Mouse (Mus musculus) stomach, postnatal 0 days (tissue): ENCODE results near the gene Gpalpp1. TPM values are rescaled to one million over a fixed set of nuclear protein-coding genes. Genes with fewer than 3 reads are reported as not detected.

Source experiments
- ATAC-seq: fragments of 200-750 bp; cut with Nextera tagmentation; 2 replicates; pipeline ENCODE4 v1.8.0; 2017; ENCODE audit not compliant: low FRiP score, low TSS enrichment
- DNase-seq: peaks from one replicate; pipeline ENCODE4 v3.0.0-alpha.2; 2016; ENCODE audit warnings: low spot score
- H3K27ac ChIP-seq: fragments of 300-500 bp; sonication (generic); replicated peaks from 2 replicates; pipeline ENCODE4 v1.5.1; 2014; ENCODE audit warnings: mild to moderate bottlenecking, control low read depth
- H3K27me3 ChIP-seq: fragments of 300-500 bp; sonication (generic); 2 replicates; pipeline ENCODE4 v1.6.1; 2014; ENCODE audit warnings: low read length; ENCODE audit not compliant: control insufficient read depth, insufficient read depth
- H3K36me3 ChIP-seq: fragments of 300-500 bp; sonication (generic); 2 replicates; pipeline ENCODE4 v1.6.1; 2014; ENCODE audit warnings: low read length, mixed read lengths; ENCODE audit not compliant: control insufficient read depth, insufficient read depth
- H3K4me1 ChIP-seq: fragments of 300-500 bp; sonication (generic); replicated peaks from 2 replicates; pipeline ENCODE4 v1.6.1; 2014; ENCODE audit warnings: antibody characterized with exemption; ENCODE audit not compliant: control insufficient read depth, insufficient read depth
- H3K4me2 ChIP-seq: fragments of 300-500 bp; sonication (generic); replicated peaks from 2 replicates; pipeline ENCODE4 v1.6.1; 2014; ENCODE audit warnings: low read depth, mild to moderate bottlenecking, control low read depth, moderate library complexity
- H3K4me3 ChIP-seq: fragments of 300-500 bp; sonication (generic); 2 replicates; pipeline ENCODE4 v1.5.1; 2014; ENCODE audit warnings: low read depth, low read length, control low read depth
- H3K9ac ChIP-seq: fragments of 300-500 bp; sonication (generic); 2 replicates; pipeline ENCODE4 v1.6.1; 2014; ENCODE audit warnings: mild to moderate bottlenecking, low read length, control low read depth, mixed read lengths
- H3K9me3 ChIP-seq: fragments of 300-500 bp; sonication (generic); 2 replicates; pipeline ENCODE4 v1.6.1; 2016; ENCODE audit warnings: low read length; ENCODE audit not compliant: control insufficient read depth
- CTCF ChIP-seq: IDR thresholded peaks from 2 replicates; pipeline ENCODE4 v1.5.1; 2016; ENCODE audit warnings: antibody characterized with exemption, low read depth, mild to moderate bottlenecking, moderate library complexity
- EP300 ChIP-seq: optimal IDR thresholded peaks from 2 replicates; pipeline ENCODE3; 2016; ENCODE audit warnings: antibody characterized with exemption
- WGBS: fragments of 180-500 bp; shearing (Covaris S2); extraction: QIAGEN DNeasy Blood & Tissue Kit; methylation state at CpG from one replicate; pipeline ENCODE4 v1.1.7; 2014; 5-methylcytosine and 5-hydroxymethylcytosine counted together
- polyA plus RNA-seq: library from polyadenylated mRNA; unstranded; fragments of >200 nt; fragmentation: Nextera tagmentation; extraction: Ambion mirVana; gene quantifications from 2 replicates; pipeline ENCODE4 v1.2.1, GENCODE M21; 2015

Gene Gpalpp1
- polyA plus RNA-seq, 1 experiment from 2014 or later, result 6.3 TPM

DNA sequence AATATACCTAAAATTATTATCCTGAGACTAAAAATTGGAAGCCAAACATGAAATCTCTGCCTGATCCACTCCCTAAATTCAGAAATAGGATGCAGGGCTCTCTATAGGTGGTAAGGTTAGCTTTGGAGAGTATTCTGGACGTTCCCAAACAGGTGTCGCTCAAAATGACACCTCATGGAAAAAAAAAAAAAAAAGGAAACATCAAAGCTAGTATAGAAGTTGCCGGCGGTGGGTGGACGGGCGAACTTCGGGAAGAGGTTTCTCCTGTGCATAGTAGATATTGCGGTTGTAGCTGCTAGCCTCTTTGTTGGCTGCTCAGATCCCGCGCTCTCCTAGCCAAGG, 41.2 kb upstream of the Gpalpp1 start:
- Histone ChIP-seq H3K27me3 (no peaks in the 10 kb centered on the region), H3K4me1 (peaks cover 8% of the 10 kb centered on the region; the same call in 1 of the 2 replicates), H3K9ac (peak overlapping the region; percentile 92), H3K4me2 (peak overlapping the region; percentile 68), H3K9me3 (no peaks in the 10 kb centered on the region), H3K4me3 (peak overlapping the region; percentile 80), H3K36me3 (no peaks in the 10 kb centered on the region), H3K27ac (peak overlapping the region; percentile 100)
- WGBS, result 0% methylated on average over 10 of the region's 10 CpGs
- ATAC-seq (no peak), DNase-seq (no peak)
- peak; percentile 1 for TF ChIP-seq EP300
- no peak for TF ChIP-seq CTCF

DNA sequence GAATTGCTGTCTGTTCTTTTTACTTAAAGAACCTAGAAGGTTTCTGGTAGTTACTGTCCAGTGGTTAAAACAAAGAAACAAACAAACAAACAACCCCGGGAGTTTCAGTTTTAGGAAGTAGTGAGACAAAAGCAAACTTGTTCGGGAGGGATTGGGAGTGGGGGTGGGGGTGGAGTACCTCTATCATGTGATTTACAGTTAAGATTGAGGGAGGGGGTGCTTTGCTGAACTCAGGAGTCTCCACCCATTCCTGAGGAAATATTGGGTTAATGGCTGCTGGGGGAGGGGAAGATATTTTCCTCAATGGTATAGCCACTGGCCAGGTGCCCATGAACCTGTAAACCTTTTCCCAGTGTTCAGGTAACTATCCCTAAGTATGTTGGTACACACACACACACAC, 40.5 kb upstream of the Gpalpp1 start:
- Histone ChIP-seq H3K9me3 (no peaks in the 10 kb centered on the region), H3K27ac (peak overlapping the region; percentile 94), H3K36me3 (no peaks in the 10 kb centered on the region), H3K4me2 (no peak overlapping the region), H3K9ac (no peak overlapping the region), H3K4me1 (peaks cover 8% of the 10 kb centered on the region; the same call in 1 of the 2 replicates), H3K27me3 (no peaks in the 10 kb centered on the region), H3K4me3 (no peak overlapping the region)
- TF ChIP-seq CTCF (no peak), EP300 (no peak)
- DNase-seq (peak; percentile 56), ATAC-seq (no peak)
- WGBS, result 66% methylated on average over 2 of the region's 2 CpGs

DNA sequence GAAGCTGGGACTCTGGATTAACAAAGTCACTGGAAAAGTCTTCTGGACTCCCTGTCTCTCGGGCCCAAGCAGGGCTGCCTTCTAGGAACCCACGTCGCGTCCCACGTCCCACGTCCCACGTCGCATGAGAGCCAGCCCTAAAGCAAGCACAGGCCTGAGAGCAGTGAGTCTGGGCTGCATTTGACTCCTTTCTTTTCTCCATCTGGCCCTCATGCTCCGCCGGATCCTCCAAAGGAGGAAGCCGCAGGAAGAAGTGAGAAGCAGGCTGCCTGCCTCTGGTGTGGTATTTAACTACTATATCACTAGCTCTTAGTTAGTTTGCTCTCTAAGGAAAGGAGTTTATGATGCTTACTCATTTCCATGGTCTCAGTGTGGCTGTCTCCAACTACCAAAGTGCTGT, 39.9 kb upstream of the Gpalpp1 start:
- Histone ChIP-seq H3K27me3 (no peaks in the 10 kb centered on the region), H3K4me2 (peak overlapping the region; percentile 32; the same call in 1 of the 2 replicates), H3K9ac (0 out of 2 replicates have a peak overlapping the region, but pooled peaks have one; percentile 1), H3K9me3 (no peaks in the 10 kb centered on the region), H3K4me3 (no peak overlapping the region), H3K36me3 (no peaks in the 10 kb centered on the region), H3K4me1 (peaks cover 8% of the 10 kb centered on the region; the same call in 1 of the 2 replicates), H3K27ac (peak overlapping the region; percentile 94)
- no peak for TF ChIP-seq CTCF
- TF ChIP-seq EP300, result no peak
- ATAC-seq, result no peak
- 79% methylated on average over 11 of the region's 11 CpGs for WGBS
- peak; percentile 28 for DNase-seq

DNA sequence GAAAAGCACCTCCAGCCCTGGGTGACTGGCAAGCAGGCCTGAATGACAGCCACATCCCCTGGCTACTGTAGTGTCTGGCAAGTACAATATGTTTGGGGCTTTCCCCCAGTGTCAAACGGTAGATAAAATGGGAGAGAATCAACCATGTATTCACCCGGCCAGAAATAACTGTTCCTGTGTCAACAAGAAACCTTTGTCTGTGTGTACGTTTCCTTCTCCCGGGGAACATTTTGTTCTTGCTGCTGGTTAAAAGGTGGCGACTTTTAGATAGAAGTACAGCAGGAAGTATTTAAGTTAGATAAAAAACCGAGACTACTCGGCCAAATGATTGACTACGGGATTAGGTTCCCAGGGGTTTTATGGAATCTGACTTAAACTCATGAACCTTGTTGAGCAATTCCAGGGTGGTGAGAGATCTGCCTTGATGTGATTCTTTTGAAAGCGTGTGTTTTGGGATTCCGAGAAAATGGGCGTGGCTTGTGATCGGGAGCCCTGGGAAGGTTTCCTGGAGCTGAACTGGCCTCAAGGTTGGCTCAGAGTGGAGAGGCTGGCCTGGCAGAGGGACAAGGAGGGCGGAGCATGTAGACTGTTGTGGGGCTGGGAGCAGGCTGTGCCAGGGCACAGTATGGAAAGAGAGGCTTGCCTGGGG, 39.1 kb upstream of the Gpalpp1 start:
- Histone ChIP-seq H3K4me3 (peak overlapping the region; percentile 3; the same call in 1 of the 2 replicates), H3K4me1 (peaks cover 8% of the 10 kb centered on the region; the same call in 1 of the 2 replicates), H3K4me2 (peak overlapping the region; percentile 32; the same call in 1 of the 2 replicates), H3K27me3 (no peaks in the 10 kb centered on the region), H3K36me3 (no peaks in the 10 kb centered on the region), H3K9ac (0 out of 2 replicates have a peak overlapping the region, but pooled peaks have one; percentile 1), H3K9me3 (no peaks in the 10 kb centered on the region), H3K27ac (peak overlapping the region; percentile 94)
- TF ChIP-seq EP300 (peak; percentile 98), CTCF (no peak)
- ATAC-seq (peak; percentile 93), DNase-seq (peak; percentile 96)
- WGBS, result 15% methylated on average over 13 of the region's 13 CpGs

DNA sequence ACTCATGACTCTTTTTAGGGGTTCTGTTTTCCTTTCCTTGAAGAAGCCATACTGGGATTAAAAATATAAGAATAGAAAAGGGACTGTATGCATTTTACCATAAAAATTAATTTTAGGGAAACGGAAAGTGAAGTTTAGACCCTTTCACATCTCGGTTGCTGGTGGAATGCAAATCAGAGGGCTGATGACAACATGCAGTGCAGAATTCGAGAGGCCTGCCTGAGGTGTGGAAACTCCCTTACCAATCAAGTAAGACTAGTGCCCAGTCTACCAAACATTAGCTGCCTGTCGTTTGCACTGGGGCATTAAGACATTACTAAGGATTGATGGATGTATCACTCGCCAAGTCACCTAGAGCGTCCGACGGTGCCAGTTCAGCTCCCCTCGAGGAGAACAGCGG, 37.7 kb upstream of the Gpalpp1 start:
- no peak for TF ChIP-seq CTCF
- no peak for TF ChIP-seq EP300
- Histone ChIP-seq H3K4me3 (no peak overlapping the region), H3K4me2 (no peak overlapping the region), H3K27me3 (no peaks in the 10 kb centered on the region), H3K4me1 (peaks cover 8% of the 10 kb centered on the region; the same call in 1 of the 2 replicates), H3K9ac (no peak overlapping the region), H3K36me3 (no peaks in the 10 kb centered on the region), H3K9me3 (no peaks in the 10 kb centered on the region), H3K27ac (no peak overlapping the region)
- 73% methylated on average over 10 of the region's 10 CpGs for WGBS
- ATAC-seq (no peak), DNase-seq (no peak)

DNA sequence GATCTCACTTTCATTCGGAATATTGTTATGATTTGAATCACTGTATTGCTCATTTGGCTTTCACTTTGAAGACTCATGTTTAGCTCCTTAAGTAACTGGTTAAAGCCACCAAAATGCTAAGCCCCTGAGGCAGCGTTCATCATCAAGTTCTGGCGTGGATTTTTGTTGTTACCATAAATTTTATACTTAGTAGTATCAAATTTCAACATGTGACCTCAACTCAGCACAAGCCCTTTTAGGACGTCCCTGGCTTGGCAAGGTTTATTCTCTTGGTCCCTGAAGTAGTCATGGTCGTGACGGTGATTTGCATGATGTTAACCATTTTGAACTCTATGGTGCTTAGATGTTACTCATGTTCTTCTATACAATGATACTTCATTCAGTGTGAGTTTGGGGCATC, 36.5 kb upstream of the Gpalpp1 start:
- TF ChIP-seq CTCF (no peak), EP300 (no peak)
- ATAC-seq (no peak), DNase-seq (no peak)
- Histone ChIP-seq H3K27me3 (no peaks in the 10 kb centered on the region), H3K36me3 (no peaks in the 10 kb centered on the region), H3K4me1 (peaks cover 8% of the 10 kb centered on the region; the same call in 1 of the 2 replicates), H3K9ac (no peak overlapping the region), H3K9me3 (no peaks in the 10 kb centered on the region), H3K27ac (no peak overlapping the region), H3K4me3 (no peak overlapping the region), H3K4me2 (no peak overlapping the region)
- WGBS, result 59% methylated on average over 6 of the region's 6 CpGs
